Mouse (Mus musculus): ENCODE measurements around the gene Ptpn20. TPM values are rescaled to one million over a fixed set of nuclear protein-coding genes. Genes with fewer than 3 reads are reported as not detected.

Ptpn20 gene
- not detected in 2 replicates for polyA plus RNA-seq (2015; fragmentation: Nextera tagmentation; extraction: Ambion mirVana)

DNA sequence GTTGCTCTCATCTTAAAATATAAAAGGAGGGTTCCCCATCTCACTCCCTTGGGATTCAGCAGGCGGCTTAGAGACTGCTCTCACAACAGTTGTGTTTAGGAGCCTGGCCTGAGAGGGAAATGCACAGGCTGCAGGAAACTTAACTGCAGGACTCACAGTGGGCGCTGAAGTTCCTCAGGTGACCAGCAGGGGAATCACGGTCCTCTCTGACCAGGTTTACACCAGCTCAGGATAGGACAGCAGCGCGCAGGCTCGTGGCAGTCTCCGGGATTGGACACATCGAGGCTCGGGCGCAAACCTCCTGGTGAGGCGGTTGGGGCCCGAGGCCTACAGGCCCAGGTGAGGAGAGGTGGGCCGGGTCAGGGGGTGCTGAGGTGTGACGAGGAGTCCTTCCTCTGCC is at the start of gene Ptpn20:
Gene Ptpn20 (plus strand): TSS at position 257 of the 400 bp plus-strand sequence.
- WGBS, result 48% methylated on average over 14 of the region's 14 CpGs

DNA sequence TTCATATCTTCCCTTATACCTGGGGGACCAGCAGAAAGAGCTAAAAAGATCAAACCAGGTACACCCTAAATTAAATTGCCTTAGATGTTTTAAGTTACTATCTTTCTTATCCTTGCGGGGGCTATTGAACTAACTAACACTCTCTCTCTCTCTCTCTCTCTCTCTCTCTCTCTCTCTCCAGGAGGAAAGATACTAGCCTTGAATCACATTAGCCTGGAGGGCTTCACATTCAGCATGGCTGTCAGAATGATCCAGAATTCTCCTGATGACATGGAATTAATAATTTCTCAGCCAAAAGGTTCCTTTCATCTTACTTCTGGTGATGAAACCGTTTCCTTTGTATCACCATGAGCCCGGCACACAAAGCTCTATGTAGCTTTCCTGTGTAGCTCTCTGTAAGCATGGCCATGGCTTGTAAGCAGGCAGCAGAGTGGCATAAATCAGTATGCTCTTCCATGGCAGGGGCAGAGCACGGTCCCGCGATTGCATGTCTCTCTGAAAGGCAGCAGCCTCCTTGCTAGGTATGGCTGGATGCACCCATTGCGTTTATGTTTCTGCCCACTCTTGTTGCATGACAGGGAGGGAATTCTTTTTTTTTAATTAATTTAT is 49.3 kb upstream of the Ptpn20 start:
- 72% methylated on average over 7 of the region's 7 CpGs for WGBS
- Histone ChIP-seq H3K27me3 (replicated peaks) (no peaks in the 10 kb centered on the region; the same call in 1 of the 2 replicates), H3K4me3 (no peak overlapping the region), H3K9ac (no peak overlapping the region), H3K27ac (replicated peaks) (no peak overlapping the region), H3K4me1 (no peaks in the 10 kb centered on the region), H3K9me3 (no peaks in the 10 kb centered on the region), H3K4me2 (no peak overlapping the region), H3K36me3 (no peaks in the 10 kb centered on the region)
- no peak for ATAC-seq (ENCODE audit: extremely low read depth, insufficient number of reproducible peaks, low FRiP score, low TSS enrichment)

More for the DNA sequence above, at the start of gene Ptpn20:
- no peak for ATAC-seq (ENCODE audit: extremely low read depth, insufficient number of reproducible peaks, low FRiP score, low TSS enrichment)
- Histone ChIP-seq H3K4me1 (no peaks in the 10 kb centered on the region), H3K4me2 (no peak within 1 kb of the TSS), H3K9me3 (peaks cover 6% of the 10 kb centered on the region; the same call in 1 of the 2 replicates), H3K9ac (no peak within 1 kb of the TSS), H3K4me3 (no peak within 1 kb of the TSS), H3K36me3 (no peaks in the 10 kb centered on the region), H3K27ac (replicated peaks) (no peak within 1 kb of the TSS), H3K27me3 (replicated peaks) (no peaks in the 10 kb centered on the region)

DNA sequence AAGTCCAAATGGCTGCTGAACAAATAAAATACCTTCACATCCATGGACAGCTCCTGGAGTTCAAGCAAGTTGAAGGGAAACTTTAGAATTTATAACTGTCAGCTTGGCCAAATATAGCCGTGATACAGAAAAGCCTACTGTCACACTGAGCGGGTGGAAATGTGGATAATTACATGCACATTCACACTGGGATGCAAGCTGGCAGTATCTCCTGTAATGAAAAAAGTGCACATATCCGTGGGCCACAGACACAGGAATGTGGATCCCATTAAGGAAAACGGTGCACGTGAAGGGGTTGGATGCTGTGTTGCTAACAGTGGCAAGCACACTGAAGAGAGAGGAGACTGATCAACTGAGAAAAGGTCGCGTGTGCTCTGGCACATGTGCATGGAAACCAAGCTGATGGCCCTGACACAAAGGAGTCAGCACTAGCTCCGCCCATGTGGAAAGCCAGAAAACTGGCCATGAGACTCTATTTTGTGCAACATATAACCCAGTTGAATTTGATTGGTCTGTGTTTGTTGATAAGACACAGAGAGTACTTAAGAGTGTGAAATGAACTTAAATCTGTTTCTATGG is 43.4 kb upstream of the Ptpn20 start:
- Histone ChIP-seq H3K27ac (replicated peaks) (no peak overlapping the region), H3K36me3 (no peaks in the 10 kb centered on the region), H3K9ac (no peak overlapping the region), H3K9me3 (no peaks in the 10 kb centered on the region), H3K27me3 (replicated peaks) (no peaks in the 10 kb centered on the region), H3K4me3 (no peak overlapping the region), H3K4me2 (no peak overlapping the region), H3K4me1 (no peaks in the 10 kb centered on the region)
- no peak for ATAC-seq (ENCODE audit: extremely low read depth, insufficient number of reproducible peaks, low FRiP score, low TSS enrichment)
- 80% methylated on average over 8 of the region's 8 CpGs for WGBS

DNA sequence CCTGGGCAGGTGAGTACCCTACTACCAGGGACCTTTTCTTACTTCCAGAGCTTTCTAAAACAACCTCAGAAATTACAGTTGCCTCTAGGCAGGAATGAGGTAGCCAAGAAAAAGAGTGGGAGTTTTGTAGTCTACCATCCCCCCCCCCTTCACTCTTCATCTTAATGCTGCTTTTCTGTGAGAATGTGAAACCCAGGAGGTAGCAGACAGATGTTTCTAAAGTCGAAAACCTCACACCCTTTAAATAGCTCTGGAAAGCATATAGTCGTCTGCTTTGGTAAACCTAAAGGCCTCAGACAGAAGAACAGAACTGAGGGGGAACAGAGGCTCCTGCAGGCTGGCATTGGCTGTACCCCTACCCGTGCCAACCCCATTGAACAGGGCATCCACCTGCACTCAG is 40.4 kb upstream of the Ptpn20 start:
- Histone ChIP-seq H3K9me3 (no peaks in the 10 kb centered on the region), H3K36me3 (no peaks in the 10 kb centered on the region), H3K4me3 (no peak overlapping the region), H3K4me1 (no peaks in the 10 kb centered on the region), H3K4me2 (no peak overlapping the region), H3K27me3 (replicated peaks) (no peaks in the 10 kb centered on the region), H3K9ac (no peak overlapping the region), H3K27ac (replicated peaks) (no peak overlapping the region)
- 50% methylated on average over 3 of the region's 3 CpGs for WGBS
- no peak for ATAC-seq (ENCODE audit: extremely low read depth, insufficient number of reproducible peaks, low FRiP score, low TSS enrichment)

DNA sequence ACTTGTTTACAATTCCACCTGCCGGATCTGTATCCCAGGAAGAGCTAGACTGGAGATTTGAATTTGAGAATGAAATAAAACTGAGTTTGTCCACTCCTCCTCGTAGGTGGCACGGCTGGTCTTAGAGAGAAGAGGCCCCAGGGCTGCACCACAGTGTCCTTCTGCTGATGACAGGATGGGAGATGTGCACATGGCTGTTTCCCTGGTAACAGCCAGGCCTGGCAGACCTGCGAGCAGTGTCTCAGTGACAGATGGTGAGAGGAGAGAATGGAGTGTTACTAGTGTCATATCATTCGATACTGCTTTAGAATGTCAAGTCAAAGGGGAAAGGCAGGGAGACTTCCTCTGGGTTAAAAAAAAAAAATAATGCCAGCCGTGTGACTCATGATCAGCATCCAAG is 39.2 kb upstream of the Ptpn20 start:
- H3K9me3 ChIP-seq, result no peaks in the 10 kb centered on the region
- H3K4me1 ChIP-seq, result no peaks in the 10 kb centered on the region
- no peak overlapping the region for H3K4me2 ChIP-seq
- H3K4me3 ChIP-seq, result no peak overlapping the region
- no peak overlapping the region for H3K27ac ChIP-seq (replicated peaks)
- no peaks in the 10 kb centered on the region for H3K36me3 ChIP-seq
- no peak for ATAC-seq (ENCODE audit: extremely low read depth, insufficient number of reproducible peaks, low FRiP score, low TSS enrichment)
- H3K9ac ChIP-seq, result no peak overlapping the region
- no peaks in the 10 kb centered on the region for H3K27me3 ChIP-seq (replicated peaks)
- 59% methylated on average over 6 of the region's 6 CpGs for WGBS

DNA sequence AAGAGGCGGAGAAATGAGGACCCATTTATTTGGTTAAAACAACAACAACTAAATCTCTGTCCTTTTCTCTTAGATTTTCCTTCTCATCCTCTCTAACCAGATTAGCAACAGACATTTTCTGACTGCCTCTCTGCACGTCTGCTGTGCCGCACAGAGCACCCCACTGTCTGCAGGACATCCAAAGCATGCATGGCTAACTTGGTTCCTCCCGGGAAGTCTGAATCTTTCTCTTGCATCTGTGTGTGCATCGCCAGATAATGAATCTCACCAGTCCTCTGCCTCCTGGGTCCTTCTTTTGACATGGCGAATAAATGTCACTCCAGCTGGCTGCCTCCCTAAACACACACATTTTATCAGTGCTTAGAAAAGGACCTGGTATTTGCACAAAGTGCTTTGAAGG is 18.3 kb upstream of the Ptpn20 start:
- H3K27ac ChIP-seq (replicated peaks), result no peak overlapping the region
- H3K4me2 ChIP-seq, result no peak overlapping the region
- H3K9me3 ChIP-seq, result no peaks in the 10 kb centered on the region
- H3K27me3 ChIP-seq (replicated peaks), result no peaks in the 10 kb centered on the region
- no peak overlapping the region for H3K9ac ChIP-seq
- no peaks in the 10 kb centered on the region for H3K36me3 ChIP-seq
- 39% methylated on average over 6 of the region's 6 CpGs for WGBS
- no peaks in the 10 kb centered on the region for H3K4me1 ChIP-seq
- no peak for ATAC-seq (ENCODE audit: extremely low read depth, insufficient number of reproducible peaks, low FRiP score, low TSS enrichment)
- no peak overlapping the region for H3K4me3 ChIP-seq

DNA sequence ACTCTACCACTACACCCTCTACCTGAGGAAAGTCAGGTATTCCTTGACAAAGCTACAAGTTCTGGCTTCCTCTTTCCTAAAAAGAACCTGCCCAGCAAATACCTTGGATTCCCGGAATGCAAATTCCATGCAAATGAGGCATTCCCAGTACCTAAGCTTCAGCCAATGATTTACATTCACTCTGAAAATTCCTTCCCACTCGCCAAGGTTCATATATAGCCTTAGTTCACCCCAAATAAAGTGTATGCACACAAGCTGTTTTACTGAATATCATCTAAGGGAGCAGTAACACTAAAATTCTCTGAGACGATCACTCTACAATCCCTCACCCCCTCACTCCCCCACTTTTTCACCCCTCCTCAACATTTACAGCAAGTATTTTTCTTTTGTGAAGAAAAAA is 15.4 kb upstream of the Ptpn20 start:
- H3K9me3 ChIP-seq, result no peaks in the 10 kb centered on the region
- H3K36me3 ChIP-seq, result no peaks in the 10 kb centered on the region
- no peak overlapping the region for H3K9ac ChIP-seq
- no peak for ATAC-seq (ENCODE audit: extremely low read depth, insufficient number of reproducible peaks, low FRiP score, low TSS enrichment)
- H3K27ac ChIP-seq (replicated peaks), result no peak overlapping the region
- no peak overlapping the region for H3K4me2 ChIP-seq
- H3K4me1 ChIP-seq, result no peaks in the 10 kb centered on the region
- WGBS, result 66% methylated on average over 3 of the region's 3 CpGs
- H3K4me3 ChIP-seq, result no peak overlapping the region
- H3K27me3 ChIP-seq (replicated peaks), result no peaks in the 10 kb centered on the region

DNA sequence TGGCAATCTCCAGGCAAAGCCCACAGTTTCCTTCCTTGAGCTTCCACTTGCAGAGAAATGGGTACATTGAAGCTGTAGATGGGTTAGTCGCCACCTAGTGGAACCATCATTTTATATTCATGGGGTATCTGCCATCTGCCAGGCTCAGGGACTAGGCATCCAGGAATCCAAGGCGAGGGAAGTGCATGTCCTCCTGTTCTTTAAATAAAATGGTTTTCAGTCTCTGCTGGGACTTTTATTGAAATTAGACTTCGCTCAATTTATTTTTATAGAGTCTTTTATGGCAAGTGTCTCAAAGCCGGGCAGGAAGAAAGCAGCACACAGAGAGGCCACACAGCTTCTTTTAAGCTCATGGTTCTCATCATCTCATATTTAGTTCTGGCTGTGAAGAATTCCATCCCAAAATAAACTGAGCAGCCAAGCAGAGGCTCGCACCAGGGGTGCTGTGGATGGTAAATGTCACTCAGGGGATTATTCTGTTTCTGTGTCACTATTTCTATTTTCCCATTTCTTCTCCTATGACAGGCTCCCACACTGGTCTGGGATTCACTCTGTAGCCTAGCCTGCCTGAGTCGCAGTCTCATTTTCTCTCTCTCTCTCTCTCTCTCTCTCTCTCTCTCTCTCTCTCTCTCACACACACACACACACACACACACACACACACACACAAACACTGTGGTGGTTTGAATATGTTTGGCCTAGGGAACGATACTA is 9.1 kb upstream of the Ptpn20 start:
- H3K27ac ChIP-seq (replicated peaks), result no peak overlapping the region
- no peaks in the 10 kb centered on the region for H3K4me1 ChIP-seq
- no peak overlapping the region for H3K9ac ChIP-seq
- H3K4me3 ChIP-seq, result no peak overlapping the region
- 60% methylated on average over 7 of the region's 7 CpGs for WGBS
- H3K36me3 ChIP-seq, result no peaks in the 10 kb centered on the region
- no peak for ATAC-seq (ENCODE audit: extremely low read depth, insufficient number of reproducible peaks, low FRiP score, low TSS enrichment)
- H3K4me2 ChIP-seq, result no peak overlapping the region
- H3K9me3 ChIP-seq, result peaks cover 2% of the 10 kb centered on the region; the same call in 1 of the 2 replicates
- no peaks in the 10 kb centered on the region for H3K27me3 ChIP-seq (replicated peaks)

DNA sequence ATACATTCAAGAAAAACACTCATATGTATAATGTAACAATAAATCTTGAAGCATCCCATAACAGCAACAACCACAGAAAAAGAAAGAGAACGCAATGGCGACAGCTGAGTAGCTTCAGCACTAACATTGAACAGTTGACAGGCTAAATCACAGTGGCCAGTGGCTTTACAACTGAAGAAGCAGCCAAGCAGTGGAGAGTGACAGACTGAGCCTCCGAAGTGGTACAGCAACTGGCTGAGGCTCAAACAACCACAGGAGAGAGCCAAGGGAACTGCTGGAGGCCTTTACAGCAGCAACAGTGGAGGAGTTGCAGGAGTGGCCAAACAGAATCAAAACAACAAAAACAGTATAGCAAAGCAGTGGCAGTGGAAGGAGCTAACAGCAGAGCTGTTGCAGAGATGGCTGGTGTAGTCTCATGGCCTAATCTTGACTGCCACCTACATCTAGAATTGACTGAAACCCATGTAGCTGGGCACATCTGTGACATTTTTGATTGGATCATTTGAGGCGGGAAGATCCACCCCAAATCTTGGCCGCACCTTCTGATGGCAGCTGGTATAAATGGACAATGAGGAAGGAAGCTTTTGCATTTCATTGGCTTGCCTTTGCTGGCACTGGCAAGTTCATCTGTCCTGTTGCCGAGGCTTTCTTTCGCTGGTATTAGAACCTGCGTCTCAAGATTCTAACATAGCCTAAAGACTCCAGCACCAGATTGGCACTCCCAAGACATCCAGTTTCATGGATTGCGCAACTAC is 9.5 kb downstream of the Ptpn20 start:
- no peaks in the 10 kb centered on the region for H3K36me3 ChIP-seq
- no peak overlapping the region for H3K9ac ChIP-seq
- no peak overlapping the region for H3K4me2 ChIP-seq
- no peaks in the 10 kb centered on the region for H3K27me3 ChIP-seq (replicated peaks)
- H3K27ac ChIP-seq (replicated peaks), result no peak overlapping the region
- H3K9me3 ChIP-seq, result no peaks in the 10 kb centered on the region
- H3K4me3 ChIP-seq, result no peak overlapping the region
- no peak for ATAC-seq (ENCODE audit: extremely low read depth, insufficient number of reproducible peaks, low FRiP score, low TSS enrichment)
- 82% methylated on average over 9 of the region's 9 CpGs for WGBS
- H3K4me1 ChIP-seq, result no peaks in the 10 kb centered on the region

DNA sequence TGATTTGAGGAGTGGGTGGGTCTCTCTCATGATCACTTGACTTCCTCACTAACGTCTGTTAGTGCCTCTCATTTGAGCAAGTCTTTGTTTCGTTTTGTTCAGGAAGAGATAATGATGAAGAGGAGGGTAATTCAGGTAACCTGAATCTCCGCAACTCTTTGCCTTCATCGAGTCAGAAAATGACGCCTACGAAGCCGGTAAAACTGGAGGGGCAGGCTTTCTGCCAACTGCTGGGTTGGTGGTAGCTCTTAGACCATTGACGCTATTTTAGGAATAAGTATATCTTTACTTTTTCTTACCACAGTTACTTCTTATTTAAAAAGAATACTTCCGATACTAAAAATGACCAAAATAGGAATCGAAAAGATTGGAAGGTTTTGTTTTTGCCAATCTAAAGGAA is 18.4 kb downstream of the Ptpn20 start:
- no peaks in the 10 kb centered on the region for H3K4me1 ChIP-seq
- no peak for ATAC-seq (ENCODE audit: extremely low read depth, insufficient number of reproducible peaks, low FRiP score, low TSS enrichment)
- 73% methylated on average over 10 of the region's 10 CpGs for WGBS
- no peak overlapping the region for H3K9ac ChIP-seq
- H3K36me3 ChIP-seq, result no peaks in the 10 kb centered on the region
- H3K4me3 ChIP-seq, result no peak overlapping the region
- no peaks in the 10 kb centered on the region for H3K27me3 ChIP-seq (replicated peaks)
- H3K4me2 ChIP-seq, result no peak overlapping the region
- H3K9me3 ChIP-seq, result no peaks in the 10 kb centered on the region
- no peak overlapping the region for H3K27ac ChIP-seq (replicated peaks)

DNA sequence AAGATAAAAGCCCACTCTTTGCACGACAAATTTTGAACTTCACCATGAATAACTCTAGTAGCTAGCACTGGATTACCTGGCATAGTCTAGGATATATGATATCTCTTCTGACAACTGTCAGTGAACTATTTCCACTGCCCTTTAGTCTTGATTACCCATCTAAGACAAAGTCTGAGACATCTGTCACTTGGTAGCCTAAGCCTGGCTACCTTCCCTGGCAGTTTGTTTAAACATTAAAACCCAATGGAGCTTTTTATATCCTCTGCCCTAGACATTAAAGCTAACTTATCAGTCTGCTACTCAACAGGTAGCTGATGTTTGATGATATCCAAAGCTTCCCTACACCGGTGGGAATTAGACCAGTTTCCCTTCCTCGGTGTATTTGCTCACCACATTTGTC is 36.0 kb downstream of the Ptpn20 start:
- H3K9me3 ChIP-seq, result no peaks in the 10 kb centered on the region
- no peak overlapping the region for H3K27ac ChIP-seq (replicated peaks)
- H3K4me3 ChIP-seq, result no peak overlapping the region
- ATAC-seq (ENCODE audit: extremely low read depth, insufficient number of reproducible peaks, low FRiP score, low TSS enrichment), result no peak
- H3K36me3 ChIP-seq, result no peaks in the 10 kb centered on the region
- WGBS, result 45% methylated on average over 3 of the region's 3 CpGs
- H3K4me1 ChIP-seq, result no peaks in the 10 kb centered on the region
- no peaks in the 10 kb centered on the region for H3K27me3 ChIP-seq (replicated peaks)
- H3K9ac ChIP-seq, result no peak overlapping the region
- no peak overlapping the region for H3K4me2 ChIP-seq

Measured in heart, embryonic 13.5 days (tissue).